Mouse (Mus musculus): ENCODE measurements around the gene Mrps18b. TPM values are rescaled to one million over a fixed set of nuclear protein-coding genes. Genes with fewer than 3 reads are reported as not detected.

The Mrps18b gene
- total RNA-seq, 4 experiments from 2014 or later, result 42.6 to 48.7 (median 47.6) TPM

Small RNA genes within 50 kb of the gene (microRNA-seq; reads per million reads assigned to microRNA genes)
- gene Gm28033, result 0.22 to 1.9 reads per million in 2 experiments
- gene Mir1894, result 0.66 to 0.84 reads per million in 2 experiments
- gene Mir877, result 280 to 364 reads per million in 2 experiments

Other genes with a start within 250 kb of the Mrps18b start
- gene Vars2, start 248.8 kb downstream of the Mrps18b start, total RNA-seq (2022), result 10 to 100 TPM; 28.3 to 41.6 (median 38.0) TPM
- 10 to 100 TPM; 27.6 to 36.9 (median 31.2) TPM for gene Gtf2h4, start 242.7 kb downstream of the Mrps18b start, total RNA-seq (2022)
- 10 to 100 TPM; 62.0 to 76.7 (median 65.9) TPM for gene Ddr1, start 211.8 kb downstream of the Mrps18b start, total RNA-seq (2022)
- 10 to 100 TPM; 11.1 to 17.3 (median 15.2) TPM for gene Ier3, start 94.7 kb downstream of the Mrps18b start, total RNA-seq (2022)
- gene Flot1, start 93.2 kb downstream of the Mrps18b start, total RNA-seq (2022), result 100 to 1,000 TPM; 118 to 151 (median 137) TPM
- 100 to 1,000 TPM; 430 to 459 (median 451) TPM for gene Tubb5, start 78.1 kb downstream of the Mrps18b start, total RNA-seq (2022)
- 10 to 100 TPM; 13.8 to 21.2 (median 18.2) TPM for gene Mdc1, start 74.9 kb downstream of the Mrps18b start, total RNA-seq (2022)
- 1 to 10 TPM; 2.6 to 3.4 (median 3.0) TPM for gene Nrm, start 55.1 kb downstream of the Mrps18b start, total RNA-seq (2022)
- gene Ppp1r18, start 50.8 kb downstream of the Mrps18b start, total RNA-seq (2022), result 10 to 100 TPM in 2 of 4 experiments, 1 to 10 TPM in 2; 9.1 to 15.0 (median 10.9) TPM
- 10 to 100 TPM; 28.1 to 30.6 (median 29.0) TPM for gene Dhx16, start 36.6 kb downstream of the Mrps18b start, total RNA-seq (2022)
- 10 to 100 TPM; 40.3 to 63.3 (median 51.9) TPM for gene 2310061I04Rik, start 19.0 kb downstream of the Mrps18b start, total RNA-seq (2022)
- gene Atat1, start 6.3 kb downstream of the Mrps18b start, total RNA-seq (2022), result 10 to 100 TPM; 52.5 to 57.0 (median 53.1) TPM
- 10 to 100 TPM; 61.5 to 70.4 (median 63.2) TPM for gene Ppp1r10, start within 50 bp of the Mrps18b start, total RNA-seq (2022)
- gene Abcf1, start 53.4 kb upstream of the Mrps18b start, total RNA-seq (2022), result 10 to 100 TPM; 60.6 to 75.4 (median 65.0) TPM
- 100 to 1,000 TPM; 180 to 196 (median 184) TPM for gene Gnl1, start 63.5 kb upstream of the Mrps18b start, total RNA-seq (2022)
- 10 to 100 TPM; 35.3 to 44.5 (median 38.4) TPM for gene Prr3, start 63.8 kb upstream of the Mrps18b start, total RNA-seq (2022)
- gene H2-T24, start 104.2 kb upstream of the Mrps18b start, total RNA-seq (2022), result 1 to 10 TPM; 1.1 to 3.3 (median 1.6) TPM
- 10 to 100 TPM; 15.9 to 25.5 (median 21.3) TPM for gene H2-T23, start 116.5 kb upstream of the Mrps18b start, total RNA-seq (2022)
- 10 to 100 TPM; 17.7 to 21.2 (median 18.6) TPM for gene H2-T22, start 126.4 kb upstream of the Mrps18b start, total RNA-seq (2022)
- gene Gm6034, start 126.6 kb upstream of the Mrps18b start, total RNA-seq (2022), result not detected
- gene Gm11127, start 142.0 kb upstream of the Mrps18b start, total RNA-seq (2022), result 1 to 10 TPM in 3 of 4 experiments, under 1 TPM in 1; 0.72 to 3.4 (median 2.0) TPM
- under 1 TPM in 2 of 4 experiments, not detected in 2; 0.23 to 0.52 TPM for gene Gm19684, start 205.3 kb upstream of the Mrps18b start, total RNA-seq (2022)
- gene Gm7030, start 213.0 kb upstream of the Mrps18b start, total RNA-seq (2022), result under 1 TPM in 1 of 4 experiments, not detected in 3; 0.43 TPM